Mouse (Mus musculus) megakaryocyte, embryonic 14.5 days (primary cell): ENCODE measurements at regions not wholly inside any gene's neighbourhood (a gene's known extent, or its start where the extent isn't known, plus 50 kb on each side); places are given as distances from the start of the nearest gene placed in this dataset.

ENCODE experiments used
- FLI1 ChIP-seq: IDR thresholded peaks from 2 replicates; pipeline ENCODE4 v1.6.1; 2012; ENCODE audit warnings: low read length, inconsistent platforms, mixed read lengths
- GATA1 ChIP-seq: IDR thresholded peaks from 3 replicates; pipeline ENCODE4 v1.6.1; 2012; ENCODE audit warnings: mixed read lengths, low read length, inconsistent platforms, borderline replicate concordance

DNA sequence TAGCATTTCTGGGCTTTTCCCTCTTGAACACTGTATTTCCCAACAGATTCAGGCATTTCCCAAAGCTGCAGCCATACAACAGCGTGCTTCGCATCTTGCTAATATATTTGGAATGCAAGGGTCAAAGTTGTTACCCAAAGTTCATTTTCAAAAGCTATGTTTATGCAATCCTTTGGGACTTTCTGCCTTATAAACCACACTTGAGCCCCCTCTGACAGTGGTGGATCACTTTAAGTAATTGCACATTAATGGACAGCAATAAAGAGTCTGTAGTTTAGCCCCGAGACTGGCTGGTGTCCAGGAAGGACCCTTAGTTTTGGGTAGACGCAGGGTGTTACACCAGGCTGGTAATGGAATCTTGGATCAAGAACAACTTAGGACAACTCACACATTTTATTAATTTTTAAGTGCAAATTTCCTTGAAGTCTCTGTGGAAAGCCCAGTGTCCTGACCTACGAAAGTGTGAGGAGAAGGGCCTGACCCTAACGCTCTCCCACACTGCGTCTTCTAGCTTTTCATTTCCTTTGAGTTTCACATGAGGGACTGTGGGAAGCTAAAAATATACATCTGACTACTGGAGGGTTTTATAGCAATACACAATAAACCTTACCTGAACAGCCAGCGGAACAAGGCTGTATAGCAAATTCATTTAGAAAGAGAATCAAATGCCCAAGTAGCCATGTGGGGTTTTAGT lies 185.0 kb upstream of the Cnr1 start:
- no peak for TF ChIP-seq GATA1
- no peak for TF ChIP-seq FLI1
